Mouse (Mus musculus): Measurements from ENCODE around the gene Ankle1. TPM values are rescaled to one million over a fixed set of nuclear protein-coding genes. Genes with fewer than 3 reads are reported as not detected.

The Ankle1 gene
- total and polyA plus RNA-seq, 2 experiments from 2014 or later = 1.1 to 2.2 TPM

GRCm38 (mm10) chr8:71441404-71441803 is 35.6 kb downstream of the Ankle1 start:
- H3K27ac ChIP-seq (ENCODE audit: low read depth, low read length) = no peak overlapping the region
- WGBS = under 1% methylated on average over 7 of the region's 7 CpGs
- peak; percentile 89 for TF ChIP-seq CTCF (IDR thresholded peaks at IDR 0.05)
- H3K36me3 ChIP-seq (ENCODE audit: insufficient read depth, low read length) = no peaks in the 10 kb centered on the region
- 0 out of 2 replicates have a peak, but pooled peaks have one; percentile 23 for ATAC-seq (ENCODE audit: low FRiP score)
- H3K4me2 ChIP-seq (ENCODE audit: low read depth, low read length, poor library complexity, severe bottlenecking) = no peak overlapping the region
- H3K27me3 ChIP-seq (ENCODE audit: insufficient read depth, low read length) = no peaks in the 10 kb centered on the region
- no peaks in the 10 kb centered on the region for H3K9me3 ChIP-seq (ENCODE audit: low read length)
- no peak overlapping the region for H3K9ac ChIP-seq (replicated peaks; ENCODE audit: low read length, poor library complexity, severe bottlenecking)
- no peaks in the 10 kb centered on the region for H3K4me1 ChIP-seq (ENCODE audit: insufficient read depth, low read length)
- H3K4me3 ChIP-seq (ENCODE audit: low read depth, low read length) = no peak overlapping the region
- DNase-seq (ENCODE audit: low spot score) = peak; percentile 84

- H3K9me3 ChIP-seq (ENCODE audit: low read length) = no peaks in the 10 kb centered on the region
- DNase-seq (ENCODE audit: low spot score) (no peak), ATAC-seq (ENCODE audit: low FRiP score) (no peak)
- H3K27me3 ChIP-seq (ENCODE audit: insufficient read depth, low read length) = no peaks in the 10 kb centered on the region
- no peak for TF ChIP-seq CTCF (IDR thresholded peaks at IDR 0.05)
- no peaks in the 10 kb centered on the region for H3K36me3 ChIP-seq (ENCODE audit: insufficient read depth, low read length)
- H3K4me1 ChIP-seq (ENCODE audit: insufficient read depth, low read length) = no peaks in the 10 kb centered on the region
- WGBS = 85% methylated on average over 7 of the region's 7 CpGs
- no peak overlapping the region for H3K4me2 ChIP-seq (ENCODE audit: low read depth, low read length, poor library complexity, severe bottlenecking)
- H3K9ac ChIP-seq (replicated peaks; ENCODE audit: low read length, poor library complexity, severe bottlenecking) = no peak overlapping the region
- H3K4me3 ChIP-seq (ENCODE audit: low read depth, low read length) = no peak overlapping the region
- H3K27ac ChIP-seq (ENCODE audit: low read depth, low read length) = no peak overlapping the region
These were observed 39.3 kb downstream of the Ankle1 start for GRCm38 (mm10) chr8:71445096-71445495.

- H3K27me3 ChIP-seq (ENCODE audit: insufficient read depth, low read length) = no peaks in the 10 kb centered on the region
- ATAC-seq (ENCODE audit: low FRiP score) (no peak), DNase-seq (ENCODE audit: low spot score) (no peak)
- no peak for TF ChIP-seq CTCF (IDR thresholded peaks at IDR 0.05)
- H3K9ac ChIP-seq (replicated peaks; ENCODE audit: low read length, poor library complexity, severe bottlenecking) = no peak overlapping the region
- H3K4me2 ChIP-seq (ENCODE audit: low read depth, low read length, poor library complexity, severe bottlenecking) = no peak overlapping the region
- H3K27ac ChIP-seq (ENCODE audit: low read depth, low read length) = no peak overlapping the region
- H3K9me3 ChIP-seq (ENCODE audit: low read length) = no peaks in the 10 kb centered on the region
- 68% methylated on average over 4 of the region's 4 CpGs for WGBS
- H3K4me3 ChIP-seq (ENCODE audit: low read depth, low read length) = no peak overlapping the region
- H3K36me3 ChIP-seq (ENCODE audit: insufficient read depth, low read length) = no peaks in the 10 kb centered on the region
- H3K4me1 ChIP-seq (ENCODE audit: insufficient read depth, low read length) = no peaks in the 10 kb centered on the region
These were observed 45.5 kb downstream of the Ankle1 start for GRCm38 (mm10) chr8:71451337-71451736.

GRCm38 (mm10) chr8:71451777-71452176 is 46.0 kb downstream of the Ankle1 start:
- no peak for DNase-seq (ENCODE audit: low spot score)
- no peaks in the 10 kb centered on the region for H3K9me3 ChIP-seq (ENCODE audit: low read length)
- H3K27ac ChIP-seq (ENCODE audit: low read depth, low read length) = no peak overlapping the region
- TF ChIP-seq CTCF (IDR thresholded peaks at IDR 0.05) = no peak
- H3K4me1 ChIP-seq (ENCODE audit: insufficient read depth, low read length) = no peaks in the 10 kb centered on the region
- H3K4me2 ChIP-seq (ENCODE audit: low read depth, low read length, poor library complexity, severe bottlenecking) = no peak overlapping the region
- H3K4me3 ChIP-seq (ENCODE audit: low read depth, low read length) = no peak overlapping the region
- H3K36me3 ChIP-seq (ENCODE audit: insufficient read depth, low read length) = peaks cover 2% of the 10 kb centered on the region; the same call in 1 of the 2 replicates
- ATAC-seq (ENCODE audit: low FRiP score) = no peak
- no peaks in the 10 kb centered on the region for H3K27me3 ChIP-seq (ENCODE audit: insufficient read depth, low read length)
- WGBS = 60% methylated on average over 11 of the region's 11 CpGs
- H3K9ac ChIP-seq (replicated peaks; ENCODE audit: low read length, poor library complexity, severe bottlenecking) = no peak overlapping the region

- Histone ChIP-seq H3K9ac (replicated peaks; ENCODE audit: low read length, poor library complexity, severe bottlenecking) (no peak overlapping the region), H3K9me3 (ENCODE audit: low read length) (no peaks in the 10 kb centered on the region), H3K4me2 (ENCODE audit: low read depth, low read length, poor library complexity, severe bottlenecking) (no peak overlapping the region), H3K27me3 (ENCODE audit: insufficient read depth, low read length) (no peaks in the 10 kb centered on the region), H3K36me3 (ENCODE audit: insufficient read depth, low read length) (peaks cover 11% of the 10 kb centered on the region), H3K4me1 (ENCODE audit: insufficient read depth, low read length) (no peaks in the 10 kb centered on the region), H3K4me3 (ENCODE audit: low read depth, low read length) (no peak overlapping the region), H3K27ac (ENCODE audit: low read depth, low read length) (no peak overlapping the region)
- whole genome bisulfite sequencing = 86% methylated on average over 2 of the region's 2 CpGs
- DNase-seq (ENCODE audit: low spot score) (no peak), ATAC-seq (ENCODE audit: low FRiP score) (no peak)
- TF ChIP-seq CTCF (IDR thresholded peaks at IDR 0.05) = no peak
These were observed 46.9 kb downstream of the Ankle1 start for GRCm38 (mm10) chr8:71452669-71453068.

- Histone ChIP-seq H3K9me3 (ENCODE audit: low read length) (no peaks in the 10 kb centered on the region), H3K36me3 (ENCODE audit: insufficient read depth, low read length) (peaks cover 25% of the 10 kb centered on the region), H3K4me1 (ENCODE audit: insufficient read depth, low read length) (no peaks in the 10 kb centered on the region), H3K27me3 (ENCODE audit: insufficient read depth, low read length) (no peaks in the 10 kb centered on the region), H3K4me2 (ENCODE audit: low read depth, low read length, poor library complexity, severe bottlenecking) (no peak overlapping the region), H3K9ac (replicated peaks; ENCODE audit: low read length, poor library complexity, severe bottlenecking) (no peak overlapping the region), H3K4me3 (ENCODE audit: low read depth, low read length) (no peak overlapping the region), H3K27ac (ENCODE audit: low read depth, low read length) (no peak overlapping the region)
- 86% methylated on average over 8 of the region's 8 CpGs for WGBS
- ATAC-seq (ENCODE audit: low FRiP score) (no peak), DNase-seq (ENCODE audit: low spot score) (no peak)
- no peak for TF ChIP-seq CTCF (IDR thresholded peaks at IDR 0.05)
These were observed 48.9 kb downstream of the Ankle1 start for GRCm38 (mm10) chr8:71454668-71455067.
